Mouse (Mus musculus) bone marrow macrophage, adult 2 months (primary cell): ENCODE results near the gene Fgfr2. TPM values are rescaled to one million over a fixed set of nuclear protein-coding genes. Genes with fewer than 3 reads are reported as not detected.

ENCODE experiments used
- H3K27ac ChIP-seq: 2 replicates; pipeline ENCODE4 v1.5.1; 2012; ENCODE audit warnings: low read depth, low read length; ENCODE audit not compliant: insufficient read depth
- H3K4me1 ChIP-seq: 2 replicates; pipeline ENCODE4 v1.6.1; 2012; ENCODE audit warnings: low read length; ENCODE audit not compliant: control insufficient read depth, insufficient read depth
- H3K4me3 ChIP-seq: 2 replicates; pipeline ENCODE4 v1.5.1; 2012; ENCODE audit warnings: mild to moderate bottlenecking, low read length, moderate library complexity; ENCODE audit not compliant: insufficient read depth
- CTCF ChIP-seq: IDR thresholded peaks from 2 replicates; pipeline ENCODE4 v1.5.1; 2012; ENCODE audit warnings: low read depth, mild to moderate bottlenecking, low read length, moderate library complexity
- POLR2A ChIP-seq: IDR thresholded peaks from 2 replicates; pipeline ENCODE4 v1.6.1; 2012; ENCODE audit warnings: mild to moderate bottlenecking, low read depth, low read length, borderline replicate concordance
- polyA plus RNA-seq: library from polyadenylated mRNA; stranded (reverse); fragments of >200 nt; gene quantifications from 2 replicates; pipeline ENCODE4 v1.2.4, GENCODE M21; 2012; ENCODE audit not compliant: missing spikeins, insufficient read depth, insufficient read length

Gene Fgfr2
- polyA plus RNA-seq, 1 experiment = 0.27 TPM

DNA sequence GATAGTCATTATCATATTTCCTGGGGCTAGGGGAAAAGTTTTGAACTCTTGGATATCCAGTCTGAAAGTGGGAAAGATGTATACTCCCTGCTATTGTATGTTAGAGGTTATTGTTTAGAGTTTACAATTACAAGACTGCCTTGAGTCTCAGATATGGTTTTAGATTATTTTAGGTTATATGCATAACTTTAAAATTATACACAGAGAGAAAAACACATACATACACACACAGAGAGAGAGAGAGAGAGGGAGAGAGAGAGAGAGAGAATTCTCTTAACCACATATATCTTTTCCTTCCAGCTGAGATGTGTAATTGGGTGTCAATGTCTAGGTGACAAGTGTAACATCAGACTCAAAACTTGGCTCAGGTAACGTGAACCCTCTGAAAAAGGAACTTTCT lies 1789.6 kb downstream of the Fgfr2 start, which contains the start of gene Fam24a:
Gene Fam24a, plus strand, starts transcription at position 301 of the 400 bp plus-strand sequence.
- TF ChIP-seq POLR2A = no peak
- no peak for TF ChIP-seq CTCF
- Histone ChIP-seq H3K27ac (no peak within 1 kb of the TSS), H3K4me1 (peaks cover 5% of the 10 kb centered on the region), H3K4me3 (no peak within 1 kb of the TSS)

DNA sequence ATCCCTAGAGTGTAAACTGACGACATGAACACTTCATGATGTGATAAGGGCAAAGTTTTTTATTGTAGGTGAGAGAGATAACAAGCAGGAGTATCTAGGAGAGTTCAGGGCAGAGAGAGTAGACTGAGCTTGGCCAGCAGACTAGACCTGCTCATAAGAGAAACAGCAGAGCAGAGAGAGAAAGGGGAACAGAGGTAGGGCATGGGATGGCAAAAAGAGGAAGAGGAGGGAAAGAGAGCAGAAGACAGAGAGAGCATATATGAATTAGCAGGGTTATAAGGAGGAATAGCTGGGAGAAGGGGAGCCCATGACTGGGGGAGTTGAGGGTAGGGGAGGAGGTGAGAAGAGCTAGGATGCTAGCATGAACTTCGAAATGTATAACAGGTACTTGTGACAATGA lies 1791.5 kb downstream of the Fgfr2 start:
- TF ChIP-seq POLR2A (no peak), CTCF (no peak)
- H3K4me3 ChIP-seq = no peak overlapping the region
- peaks cover 5% of the 10 kb centered on the region for H3K4me1 ChIP-seq
- no peak overlapping the region for H3K27ac ChIP-seq

DNA sequence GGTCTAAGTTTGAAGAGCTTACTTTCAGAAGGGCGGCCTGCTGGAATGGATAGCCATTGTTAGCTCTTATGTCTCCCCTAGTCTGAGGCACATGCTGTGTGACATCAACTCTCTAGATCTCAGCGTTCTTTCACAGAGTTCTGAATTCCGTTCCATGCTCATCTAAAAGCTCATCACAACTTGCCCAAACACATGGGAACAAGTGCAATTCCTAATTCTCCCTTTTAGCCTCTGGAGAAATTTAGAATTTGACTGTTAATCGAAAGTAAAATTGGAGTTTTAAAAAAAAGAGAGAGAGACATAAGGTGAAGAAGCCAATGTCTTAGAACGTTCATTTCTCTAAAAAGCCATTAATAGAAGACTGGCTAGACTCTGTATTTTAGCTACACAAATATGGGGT lies 1793.7 kb downstream of the Fgfr2 start, which contains the start of gene Fam24b:
Gene Fam24b, minus strand, starts transcription at position 101 of the 400 bp plus-strand sequence.
- TF ChIP-seq CTCF (no peak), POLR2A (no peak)
- no peak within 1 kb of the TSS for H3K4me3 ChIP-seq
- H3K4me1 ChIP-seq = peaks cover 5% of the 10 kb centered on the region
- H3K27ac ChIP-seq = no peak within 1 kb of the TSS

DNA sequence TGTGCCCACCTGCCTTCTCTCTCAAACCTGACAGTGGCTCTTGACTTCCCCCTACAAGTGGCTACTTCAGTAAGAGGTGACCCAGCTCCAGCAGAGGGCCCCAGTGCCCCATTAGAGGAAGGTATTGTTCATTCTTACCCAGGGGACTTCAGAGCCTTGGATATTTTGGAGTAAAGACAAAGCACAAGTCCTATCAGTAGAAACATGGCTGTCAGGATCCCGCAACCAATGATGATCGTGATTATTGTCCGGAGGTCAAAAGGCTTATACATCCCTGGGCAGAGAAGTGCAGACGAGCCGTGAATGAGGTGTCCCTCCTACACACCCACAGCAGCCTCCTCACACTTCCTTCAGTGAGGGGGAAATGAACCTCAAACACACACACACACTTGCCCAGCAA lies 1796.1 kb downstream of the Fgfr2 start:
- Histone ChIP-seq H3K4me1 (peaks cover 5% of the 10 kb centered on the region), H3K27ac (no peak overlapping the region), H3K4me3 (no peak overlapping the region)
- no peak for TF ChIP-seq POLR2A
- no peak for TF ChIP-seq CTCF

DNA sequence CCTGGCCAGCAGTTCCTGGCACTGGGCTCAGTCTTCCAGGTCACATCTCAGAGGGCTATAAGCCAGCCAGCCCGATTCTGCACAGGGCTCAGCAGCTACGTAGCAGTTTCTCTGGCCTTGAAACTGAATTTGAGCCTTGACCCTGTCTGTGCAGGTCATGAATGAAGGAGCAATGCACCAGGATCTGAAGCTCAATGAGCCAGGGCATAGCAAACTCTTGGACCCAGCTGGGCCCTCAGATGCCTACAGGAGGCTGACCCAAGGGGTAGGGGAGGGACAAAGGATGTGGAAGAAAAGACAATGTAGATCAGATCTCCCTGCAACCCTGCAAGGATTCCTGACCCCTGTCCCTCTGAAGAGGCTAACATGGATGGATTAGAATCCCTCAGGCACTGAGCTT lies 1801.0 kb downstream of the Fgfr2 start, which contains the start of gene Cuzd1:
Gene Cuzd1, minus strand, starts transcription at position 101 of the 400 bp plus-strand sequence.
- Histone ChIP-seq H3K4me3 (no peak within 1 kb of the TSS), H3K4me1 (no peaks in the 10 kb centered on the region)
- TF ChIP-seq CTCF (no peak), POLR2A (no peak)

DNA sequence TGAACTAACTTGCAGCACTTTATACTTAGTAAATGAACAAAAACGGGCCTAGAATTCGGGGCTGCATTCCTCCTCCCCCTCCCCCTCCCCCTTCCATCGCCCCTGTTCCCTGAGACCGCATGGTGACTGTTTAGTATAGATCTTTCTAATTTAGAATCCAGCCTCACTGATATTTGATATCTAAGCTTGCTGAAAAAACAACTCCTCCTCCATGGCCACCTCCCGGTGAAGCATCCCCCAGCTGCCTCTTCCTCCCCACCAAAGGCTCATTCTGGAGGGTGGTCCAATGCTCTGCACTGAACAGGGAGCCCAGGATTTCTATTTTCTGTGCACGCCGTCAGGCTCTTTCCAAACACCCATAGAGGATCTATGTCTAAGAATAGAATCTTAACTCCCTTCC lies 1804.8 kb downstream of the Fgfr2 start:
- H3K4me1 ChIP-seq = no peaks in the 10 kb centered on the region
- no peak overlapping the region for H3K4me3 ChIP-seq
- no peak overlapping the region for H3K27ac ChIP-seq
- no peak for TF ChIP-seq POLR2A
- TF ChIP-seq CTCF = no peak

More for the DNA sequence above, 1801.0 kb downstream of the Fgfr2 start, which contains the start of gene Cuzd1:
- H3K27ac ChIP-seq = no peak within 1 kb of the TSS

DNA sequence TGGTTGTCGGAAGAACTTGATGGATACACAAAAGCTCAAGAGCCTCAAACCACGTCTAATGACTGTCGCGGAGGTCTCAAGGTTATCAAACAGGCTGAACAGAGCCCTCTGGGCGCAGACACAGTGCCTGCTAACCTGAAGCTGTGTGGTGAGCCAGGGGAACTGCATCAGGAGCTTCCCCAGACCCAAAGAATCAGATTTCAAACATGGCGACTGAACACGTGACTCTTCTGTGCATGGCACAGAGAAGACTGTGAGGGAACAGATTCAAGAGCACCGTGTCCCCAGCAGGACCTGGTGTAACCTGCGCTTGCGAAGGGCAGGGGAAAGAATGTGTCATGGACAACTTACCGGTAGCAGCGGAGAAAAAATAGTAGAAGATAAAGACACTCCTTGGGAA lies 1805.6 kb downstream of the Fgfr2 start:
- no peak for TF ChIP-seq POLR2A
- Histone ChIP-seq H3K4me1 (no peaks in the 10 kb centered on the region), H3K4me3 (no peak overlapping the region)

DNA sequence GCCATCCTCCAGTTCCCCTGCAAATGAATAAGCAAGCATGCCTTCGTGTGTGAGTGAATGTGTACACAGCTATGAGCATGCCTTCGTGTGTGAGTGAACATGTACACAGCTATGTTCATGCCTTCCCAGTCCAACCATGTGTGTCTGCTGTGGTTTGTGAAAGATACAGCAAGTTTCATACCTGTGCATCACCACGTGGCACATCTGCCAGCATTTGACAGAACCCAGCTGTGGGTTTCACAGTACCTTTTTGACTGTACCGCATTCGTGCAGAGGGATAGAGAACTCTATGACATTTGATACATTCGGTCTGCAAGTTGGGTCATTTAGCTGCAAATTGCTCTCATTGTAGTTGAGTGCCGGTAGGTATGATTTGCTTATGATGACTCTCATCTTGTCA lies 1808.7 kb downstream of the Fgfr2 start:
- Histone ChIP-seq H3K4me3 (no peak overlapping the region), H3K27ac (no peak overlapping the region), H3K4me1 (no peaks in the 10 kb centered on the region)
- no peak for TF ChIP-seq CTCF
- no peak for TF ChIP-seq POLR2A

More for the DNA sequence above, 1805.6 kb downstream of the Fgfr2 start:
- no peak overlapping the region for H3K27ac ChIP-seq

DNA sequence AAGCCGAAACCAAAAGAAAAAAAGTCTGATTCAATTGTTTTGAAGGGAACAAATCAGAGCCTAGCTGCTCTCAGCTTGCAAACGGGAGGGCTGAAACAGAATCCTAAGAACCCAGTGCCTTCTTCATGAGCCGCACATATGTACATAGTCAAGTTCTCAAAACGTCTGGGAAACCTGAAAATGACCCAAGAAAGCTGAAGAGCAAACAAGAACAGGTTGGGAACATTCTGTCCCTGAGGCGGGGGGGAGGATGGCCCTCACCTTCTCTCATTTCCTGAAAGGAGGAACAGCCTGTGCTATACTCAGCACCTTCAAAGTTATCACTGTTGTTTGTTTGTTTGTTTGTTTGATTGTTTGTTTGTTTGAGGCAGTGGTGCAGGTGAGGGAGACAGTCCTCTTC lies 1816.4 kb downstream of the Fgfr2 start:
- TF ChIP-seq CTCF (no peak), POLR2A (no peak)
- Histone ChIP-seq H3K4me3 (no peak overlapping the region), H3K27ac (no peak overlapping the region), H3K4me1 (no peaks in the 10 kb centered on the region)

DNA sequence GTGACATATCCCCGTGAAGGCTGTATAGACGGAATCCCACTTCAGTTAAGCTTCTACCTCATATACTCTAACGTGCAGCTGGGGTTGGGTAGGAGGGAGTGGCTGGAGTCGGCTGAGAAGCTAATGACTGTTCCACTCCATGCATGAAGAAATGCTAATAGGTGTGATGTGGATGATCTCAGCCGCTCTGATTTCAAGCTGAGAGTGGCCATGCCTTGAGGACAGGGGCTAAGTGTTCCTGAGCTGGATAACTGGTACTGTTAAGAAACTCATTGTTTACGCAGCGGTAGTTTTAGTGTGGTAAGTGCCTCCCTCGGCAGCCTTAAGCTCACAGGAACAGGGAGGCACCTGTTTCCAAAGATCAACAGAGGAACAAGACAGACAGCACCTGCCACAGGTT lies 1819.8 kb downstream of the Fgfr2 start:
- TF ChIP-seq POLR2A (no peak), CTCF (no peak)
- Histone ChIP-seq H3K4me1 (no peaks in the 10 kb centered on the region), H3K27ac (no peak overlapping the region), H3K4me3 (no peak overlapping the region)

DNA sequence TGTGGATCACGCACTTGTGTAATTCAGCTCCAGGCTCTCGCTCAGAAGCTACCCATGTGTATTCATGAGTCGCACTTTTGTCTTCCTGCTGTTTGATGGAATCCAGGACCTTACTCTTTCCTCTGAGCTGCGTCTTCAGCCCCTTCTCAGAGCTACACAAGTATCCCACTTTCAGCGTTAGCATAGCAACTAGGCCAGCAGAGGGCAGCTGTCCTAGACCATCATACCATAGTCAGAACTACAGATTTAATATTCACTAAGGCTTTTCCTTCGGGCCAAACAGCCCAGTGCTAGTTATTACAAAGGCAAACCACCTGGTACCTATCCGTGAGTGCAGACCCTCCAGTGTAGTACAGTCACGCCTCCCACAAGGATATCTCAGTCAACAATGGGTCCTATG lies 1826.0 kb downstream of the Fgfr2 start:
- TF ChIP-seq POLR2A (no peak), CTCF (no peak)
- 0 out of 2 replicates have a peak, but pooled peaks cover 2% of the 10 kb centered on the region for H3K4me1 ChIP-seq
- no peak overlapping the region for H3K4me3 ChIP-seq
- no peak overlapping the region for H3K27ac ChIP-seq
